Mouse (Mus musculus) spleen, adult 2 months (tissue): ENCODE data around the gene Cox6b2. TPM values are rescaled to one million over a fixed set of nuclear protein-coding genes. Genes with fewer than 3 reads are reported as not detected.

ENCODE experiments used
- DNase-seq, 2 experiments: peaks; one replicate each; pipeline versions ENCODE4 v3.0.0 to v3.0.0-alpha.2; 2012 to 2021; ENCODE audit warnings: low spot score in 2 of 2, low read depth in 1 of 2
- H3K27ac ChIP-seq: fragments of 200-500 bp; 2 replicates; pipeline ENCODE4 v1.5.1; 2012; ENCODE audit warnings: low read length, inconsistent platforms; ENCODE audit not compliant: insufficient read depth
- H3K27me3 ChIP-seq: fragments of 200-500 bp; 2 replicates; pipeline ENCODE4 v1.6.1; 2012; ENCODE audit warnings: mild to moderate bottlenecking, moderate library complexity, low read length, inconsistent platforms; ENCODE audit not compliant: control insufficient read depth, insufficient read depth
- H3K36me3 ChIP-seq: fragments of 200-500 bp; 2 replicates; pipeline ENCODE4 v1.6.1; 2012; ENCODE audit warnings: mild to moderate bottlenecking, low read length, inconsistent platforms; ENCODE audit not compliant: control insufficient read depth, insufficient read depth
- H3K4me1 ChIP-seq: fragments of 200-500 bp; 2 replicates; pipeline ENCODE4 v1.6.1; 2011; ENCODE audit warnings: inconsistent platforms; ENCODE audit not compliant: control insufficient read depth, insufficient read depth, insufficient read length
- H3K4me3 ChIP-seq: fragments of 200-500 bp; 2 replicates; pipeline ENCODE4 v1.5.1; 2011; ENCODE audit warnings: mild to moderate bottlenecking, inconsistent platforms; ENCODE audit not compliant: insufficient read depth, insufficient read length; ENCODE audit errors: extremely low read depth
- CTCF ChIP-seq: fragments of 200-500 bp; IDR thresholded peaks from 2 replicates; pipeline ENCODE4 v1.5.1; 2011; ENCODE audit warnings: mild to moderate bottlenecking, inconsistent platforms; ENCODE audit not compliant: insufficient read depth, insufficient read length, insufficient replicate concordance; ENCODE audit errors: extremely low read depth
- POLR2A ChIP-seq: fragments of 200-500 bp; IDR thresholded peaks from 2 replicates; pipeline ENCODE4 v1.6.1; 2011; ENCODE audit warnings: low read depth, low read length, inconsistent platforms
- WGBS: fragments of 180-500 bp; shearing (Covaris S2); methylation state at CpG from one replicate; pipeline ENCODE4 v1.1.7; 2018; 5-methylcytosine and 5-hydroxymethylcytosine counted together
- polyA plus RNA-seq: library from polyadenylated mRNA; depleted of rRNA; stranded (reverse); fragments of >200 nt; gene quantifications from 2 replicates; pipeline ENCODE4 v1.2.3, GENCODE M21; 2012

The Cox6b2 gene
- polyA plus RNA-seq, 1 experiment, result 14.5 TPM

DNA sequence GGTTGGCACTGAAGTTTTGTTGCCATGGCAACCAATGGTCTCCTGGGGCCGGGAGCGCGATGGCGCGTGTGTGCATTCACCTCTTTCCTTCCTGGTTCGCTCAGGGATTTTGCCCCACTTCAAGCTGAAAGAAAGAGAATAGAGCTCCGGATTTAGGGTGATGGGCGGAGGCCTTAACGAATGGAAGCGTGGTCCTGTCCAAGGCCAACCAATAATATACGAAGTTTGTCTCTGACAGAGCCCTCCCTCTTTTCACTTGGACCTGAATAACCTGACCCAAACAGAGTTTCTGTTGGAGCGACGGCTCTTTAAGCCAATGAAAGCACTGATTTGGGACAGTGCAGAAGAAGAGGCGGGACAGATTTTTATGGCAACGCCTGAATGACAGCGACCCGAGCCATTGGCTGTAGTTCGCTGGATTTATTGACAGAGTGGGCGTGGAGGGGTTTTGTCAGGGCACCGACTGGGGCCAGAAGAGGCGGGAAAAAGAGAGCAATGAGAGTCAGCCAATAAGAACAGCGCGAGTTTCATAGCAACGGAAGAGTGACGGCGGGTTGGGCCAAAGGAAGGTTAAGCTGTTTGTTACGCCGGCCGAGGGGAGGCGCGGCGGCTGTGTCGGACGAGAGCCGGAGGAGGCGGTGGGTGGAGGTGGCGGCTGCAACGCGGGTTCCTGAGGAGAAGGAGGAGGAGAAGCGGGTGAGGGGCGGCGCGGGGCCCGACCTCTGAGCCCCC, 13.2 kb downstream of the Cox6b2 start, which contains the start of gene Kmt5c:
Gene Kmt5c (plus strand): TSS at position 572 of the 732 bp plus-strand sequence.
- H3K36me3 ChIP-seq, result no peaks in the 10 kb centered on the region; the same call in 1 of the 2 replicates
- H3K27me3 ChIP-seq, result no peaks in the 10 kb centered on the region
- peaks cover 7% of the 10 kb centered on the region; the same call in 1 of the 2 replicates for H3K4me1 ChIP-seq
- TF ChIP-seq CTCF (no peak), POLR2A (peak; percentile 88)
- H3K27ac ChIP-seq, result peak within 1 kb of the TSS; percentile 84
- H3K4me3 ChIP-seq, result peak within 1 kb of the TSS; percentile 90
- under 1% methylated on average over 39 of the region's 44 CpGs for WGBS
- peak; percentile 97 to 100 for DNase-seq

DNA sequence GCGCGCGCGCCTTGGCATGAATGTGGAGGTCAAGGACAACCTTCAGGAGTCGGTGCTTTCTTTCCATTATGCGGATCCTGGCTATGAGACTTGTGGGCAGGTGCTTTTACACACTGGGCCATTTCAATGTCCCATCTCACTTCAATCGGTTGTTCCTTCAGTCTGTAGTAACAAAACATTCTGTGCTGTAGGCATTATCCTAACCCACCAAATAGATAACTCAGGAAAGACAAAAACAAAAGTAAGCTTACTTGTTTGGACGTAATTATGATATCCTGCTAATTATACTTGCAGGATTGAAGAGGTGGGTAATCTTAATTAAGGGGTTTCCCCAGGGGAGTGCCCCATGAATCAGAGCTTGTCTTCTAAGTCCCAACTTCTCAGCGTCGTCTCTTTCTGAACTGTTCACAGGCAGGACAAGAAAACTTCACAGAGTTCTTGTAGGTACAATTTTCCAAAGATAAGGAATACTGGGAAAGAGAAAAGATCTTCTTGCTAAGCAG, 13.8 kb downstream of the Cox6b2 start:
- peak overlapping the region; percentile 84 for H3K27ac ChIP-seq

DNA sequence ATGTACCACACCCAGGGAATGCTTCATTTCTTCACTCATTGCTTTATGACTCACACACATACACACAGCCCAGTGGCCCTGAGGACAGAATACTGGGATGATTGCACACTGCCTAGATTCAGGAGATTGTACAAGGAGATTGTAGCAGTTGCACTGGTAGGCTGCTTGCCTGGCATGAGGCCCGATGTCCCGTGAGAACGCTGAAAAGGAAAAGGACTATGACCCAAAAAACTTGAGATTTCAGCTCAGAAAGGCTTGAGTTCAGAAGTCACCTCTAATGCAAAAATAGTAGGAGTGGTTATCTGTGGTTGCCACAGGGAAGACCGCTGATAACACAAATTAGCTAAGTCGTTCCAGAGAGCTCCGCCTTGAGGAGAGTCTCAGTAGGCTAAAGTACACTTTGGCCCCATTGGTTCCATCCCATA, 19.9 kb downstream of the Cox6b2 start:
- no peak overlapping the region for H3K27ac ChIP-seq
- 73% methylated on average over 6 of the region's 6 CpGs for WGBS
- DNase-seq, result no peak
- no peak overlapping the region for H3K4me3 ChIP-seq
- no peaks in the 10 kb centered on the region; the same call in 1 of the 2 replicates for H3K4me1 ChIP-seq
- H3K27me3 ChIP-seq, result no peaks in the 10 kb centered on the region
- no peaks in the 10 kb centered on the region for H3K36me3 ChIP-seq
- no peak for TF ChIP-seq CTCF
- no peak for TF ChIP-seq POLR2A

More for the DNA sequence above, 13.8 kb downstream of the Cox6b2 start:
- Histone ChIP-seq H3K4me3 (peak overlapping the region; percentile 49), H3K4me1 (peaks cover 7% of the 10 kb centered on the region; the same call in 1 of the 2 replicates), H3K36me3 (no peaks in the 10 kb centered on the region; the same call in 1 of the 2 replicates), H3K27me3 (no peaks in the 10 kb centered on the region)
- no peak for DNase-seq
- TF ChIP-seq CTCF, result no peak
- no peak for TF ChIP-seq POLR2A
- 57% methylated on average over 10 of the region's 10 CpGs for WGBS

DNA sequence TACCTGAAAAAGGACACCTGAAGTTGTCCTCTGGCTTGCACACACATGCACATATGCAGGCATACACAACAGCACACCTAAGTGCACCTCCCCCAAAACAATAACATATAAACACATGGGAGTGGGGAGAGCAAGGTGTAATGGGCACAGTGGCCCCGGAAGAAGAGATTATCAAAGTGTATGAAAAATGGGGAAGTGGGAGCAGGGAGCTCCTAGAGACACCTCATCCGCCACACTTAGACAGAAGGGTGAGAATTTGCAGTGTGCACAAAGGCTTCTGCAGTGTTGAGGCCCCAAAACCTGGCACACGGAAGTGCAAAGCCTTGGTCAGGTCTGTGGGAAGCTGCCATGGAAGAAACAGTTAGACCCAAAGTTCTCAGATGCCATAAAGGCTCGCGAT, 21.8 kb downstream of the Cox6b2 start:
- no peak for DNase-seq
- Histone ChIP-seq H3K27ac (no peak overlapping the region), H3K4me3 (no peak overlapping the region), H3K4me1 (no peaks in the 10 kb centered on the region; the same call in 1 of the 2 replicates), H3K36me3 (no peaks in the 10 kb centered on the region), H3K27me3 (no peaks in the 10 kb centered on the region)
- TF ChIP-seq POLR2A (no peak), CTCF (no peak)
- 51% methylated on average over 5 of the region's 5 CpGs for WGBS

DNA sequence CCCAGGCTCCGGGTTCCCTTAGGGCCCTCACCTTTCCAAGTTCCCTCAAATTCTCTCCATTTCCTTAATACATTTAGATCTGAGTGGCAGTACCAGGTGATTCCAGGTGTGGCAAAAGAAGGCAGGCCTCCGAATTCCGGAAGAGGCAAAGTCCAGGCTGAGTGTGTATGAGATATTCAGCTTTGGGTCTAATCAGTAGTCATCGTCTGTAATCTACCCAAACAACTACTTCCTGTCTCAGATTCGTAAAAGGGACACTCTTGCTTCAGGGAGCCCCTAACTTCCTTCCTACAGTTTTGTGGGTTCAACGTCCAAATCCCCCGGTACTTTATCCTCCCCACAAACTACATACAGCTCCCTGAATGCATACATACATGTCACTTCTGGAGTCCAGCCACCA, 27.7 kb downstream of the Cox6b2 start, which contains the start of gene Tmem150b:
Gene Tmem150b (minus strand): TSS at position 81 of the 400 bp plus-strand sequence.
- DNase-seq, result no peak

DNA sequence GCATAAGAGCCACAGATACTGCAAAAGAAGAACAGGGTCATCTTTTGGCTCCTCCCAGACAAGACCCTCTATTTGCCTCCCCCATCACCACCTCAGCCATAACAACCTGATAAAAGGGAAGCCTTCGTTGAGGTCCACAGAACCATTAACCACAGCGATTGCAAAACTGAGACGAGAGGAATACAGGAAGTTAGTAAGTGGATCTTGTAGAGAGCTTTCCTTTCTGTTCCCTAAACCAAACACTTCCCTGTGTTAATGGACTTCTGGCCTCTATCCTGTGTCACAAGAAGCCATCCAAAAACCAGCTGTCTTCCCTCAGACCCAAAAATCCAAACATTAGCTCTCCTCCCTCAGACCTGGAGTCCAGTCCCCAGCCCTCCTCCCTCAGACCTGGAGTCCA, 28.5 kb downstream of the Cox6b2 start:
- Histone ChIP-seq H3K4me3 (no peak overlapping the region), H3K36me3 (no peaks in the 10 kb centered on the region), H3K27me3 (no peaks in the 10 kb centered on the region), H3K27ac (peak overlapping the region; percentile 48; the same call in 1 of the 2 replicates), H3K4me1 (peaks cover 5% of the 10 kb centered on the region; the same call in 1 of the 2 replicates)
- no peak for DNase-seq
- no peak for TF ChIP-seq POLR2A
- TF ChIP-seq CTCF, result no peak
- WGBS, result 10% methylated on average over 3 of the region's 3 CpGs

More for the DNA sequence above, 27.7 kb downstream of the Cox6b2 start, which contains the start of gene Tmem150b:
- Histone ChIP-seq H3K36me3 (no peaks in the 10 kb centered on the region), H3K27me3 (no peaks in the 10 kb centered on the region), H3K4me1 (peaks cover 5% of the 10 kb centered on the region; the same call in 1 of the 2 replicates), H3K27ac (peak within 1 kb of the TSS; percentile 48), H3K4me3 (peak within 1 kb of the TSS; percentile 49; the same call in 1 of the 2 replicates)
- WGBS, result 7% methylated on average over 7 of the region's 7 CpGs
- no peak for TF ChIP-seq CTCF
- no peak for TF ChIP-seq POLR2A
